Mouse (Mus musculus): Measurements from ENCODE around the gene Khsrp. TPM values are rescaled to one million over a fixed set of nuclear protein-coding genes. Genes with fewer than 3 reads are reported as not detected.

The Khsrp gene
- polyA plus RNA-seq, 1 experiment from 2014 or later: 35.6 TPM

- H3K9me3 ChIP-seq (replicated peaks; ENCODE audit: low read length): no peaks in the 10 kb centered on the region
- H3K27me3 ChIP-seq (ENCODE audit: insufficient read depth, low read length): no peaks in the 10 kb centered on the region
- H3K27ac ChIP-seq: no peak within 1 kb of the TSS
- 82% methylated on average over 8 of the region's 8 CpGs for WGBS
- no peak for DNase-seq (ENCODE audit: low spot score)
- H3K4me1 ChIP-seq (replicated peaks; ENCODE audit: insufficient read depth, low read length): no peaks in the 10 kb centered on the region
- H3K4me3 ChIP-seq (replicated peaks; ENCODE audit: low read depth, low read length): no peak within 1 kb of the TSS
- no peaks in the 10 kb centered on the region for H3K36me3 ChIP-seq (ENCODE audit: insufficient read depth, low read length)
- TF ChIP-seq CTCF (IDR thresholded peaks at IDR 0.05; ENCODE audit: low read depth): no peak
- H3K4me2 ChIP-seq (ENCODE audit: low read length): no peak within 1 kb of the TSS
- no peak for ATAC-seq (replicated peaks; ENCODE audit: low FRiP score, low read depth)
- no peak within 1 kb of the TSS for H3K9ac ChIP-seq (ENCODE audit: low read depth, low read length)
Observed at GRCm38 (mm10) chr17:57041554-57041953, 10.2 kb upstream of the Khsrp start, which contains the start of gene Slc25a41. Slc25a41 (minus strand) TSS chr17:57041654.

GRCm38 (mm10) chr17:57038978-57039377 lies 7.7 kb upstream of the Khsrp start:
- TF ChIP-seq CTCF (IDR thresholded peaks at IDR 0.05; ENCODE audit: low read depth): peak; percentile 43; the same call in 1 of the 2 replicates
- Histone ChIP-seq H3K9ac (ENCODE audit: low read depth, low read length) (no peak overlapping the region), H3K4me1 (replicated peaks; ENCODE audit: insufficient read depth, low read length) (no peaks in the 10 kb centered on the region), H3K27ac (no peak overlapping the region), H3K27me3 (ENCODE audit: insufficient read depth, low read length) (no peaks in the 10 kb centered on the region), H3K4me2 (ENCODE audit: low read length) (no peak overlapping the region), H3K36me3 (ENCODE audit: insufficient read depth, low read length) (no peaks in the 10 kb centered on the region), H3K4me3 (replicated peaks; ENCODE audit: low read depth, low read length) (no peak overlapping the region), H3K9me3 (replicated peaks; ENCODE audit: low read length) (no peaks in the 10 kb centered on the region)
- DNase-seq (ENCODE audit: low spot score): no peak
- ATAC-seq (replicated peaks; ENCODE audit: low FRiP score, low read depth): no peak
- WGBS: 51% methylated on average over 8 of the region's 8 CpGs

- Histone ChIP-seq H3K36me3 (ENCODE audit: insufficient read depth, low read length) (peaks cover 3% of the 10 kb centered on the region; the same call in 1 of the 2 replicates), H3K4me1 (replicated peaks; ENCODE audit: insufficient read depth, low read length) (peaks cover 13% of the 10 kb centered on the region; the same call in 1 of the 2 replicates), H3K27ac (no peak overlapping the region; the same call in 1 of the 2 replicates), H3K4me2 (ENCODE audit: low read length) (no peak overlapping the region), H3K4me3 (replicated peaks; ENCODE audit: low read depth, low read length) (no peak overlapping the region), H3K27me3 (ENCODE audit: insufficient read depth, low read length) (no peaks in the 10 kb centered on the region), H3K9ac (ENCODE audit: low read depth, low read length) (no peak overlapping the region), H3K9me3 (replicated peaks; ENCODE audit: low read length) (no peaks in the 10 kb centered on the region)
- no peak for ATAC-seq (replicated peaks; ENCODE audit: low FRiP score, low read depth)
- no peak for DNase-seq (ENCODE audit: low spot score)
- WGBS: 84% methylated on average over 4 of the region's 4 CpGs
- no peak for TF ChIP-seq CTCF (IDR thresholded peaks at IDR 0.05; ENCODE audit: low read depth)
Observed at GRCm38 (mm10) chr17:57032854-57033253, 1.5 kb upstream of the Khsrp start.

- peak; percentile 98 for ATAC-seq (replicated peaks; ENCODE audit: low FRiP score, low read depth)
- Histone ChIP-seq H3K9me3 (replicated peaks; ENCODE audit: low read length) (no peaks in the 10 kb centered on the region), H3K9ac (ENCODE audit: low read depth, low read length) (peak overlapping the region; percentile 49; the same call in 1 of the 2 replicates), H3K27ac (peak overlapping the region; percentile 76), H3K36me3 (ENCODE audit: insufficient read depth, low read length) (peaks cover 14% of the 10 kb centered on the region; the same call in 1 of the 2 replicates), H3K4me2 (ENCODE audit: low read length) (peak overlapping the region; percentile 46), H3K27me3 (ENCODE audit: insufficient read depth, low read length) (no peaks in the 10 kb centered on the region), H3K4me3 (replicated peaks; ENCODE audit: low read depth, low read length) (peak overlapping the region; percentile 22), H3K4me1 (replicated peaks; ENCODE audit: insufficient read depth, low read length) (peaks cover 13% of the 10 kb centered on the region; the same call in 1 of the 2 replicates)
- WGBS: under 1% methylated on average over 38 of the region's 38 CpGs
- peak; percentile 16; the same call in 1 of the 2 replicates for TF ChIP-seq CTCF (IDR thresholded peaks at IDR 0.05; ENCODE audit: low read depth)
- peak; percentile 100 for DNase-seq (ENCODE audit: low spot score)
Observed at GRCm38 (mm10) chr17:57031661-57032420, 519 bp upstream of the Khsrp start.

- H3K4me1 ChIP-seq (replicated peaks; ENCODE audit: insufficient read depth, low read length): peaks cover 13% of the 10 kb centered on the region; the same call in 1 of the 2 replicates
- H3K4me2 ChIP-seq (ENCODE audit: low read length): peak overlapping the region; percentile 89
- H3K4me3 ChIP-seq (replicated peaks; ENCODE audit: low read depth, low read length): peak overlapping the region; percentile 92
- no peak overlapping the region for H3K27ac ChIP-seq
- ATAC-seq (replicated peaks; ENCODE audit: low FRiP score, low read depth) (no peak), DNase-seq (ENCODE audit: low spot score) (no peak)
- no peaks in the 10 kb centered on the region for H3K27me3 ChIP-seq (ENCODE audit: insufficient read depth, low read length)
- peak overlapping the region; percentile 99 for H3K9ac ChIP-seq (ENCODE audit: low read depth, low read length)
- H3K36me3 ChIP-seq (ENCODE audit: insufficient read depth, low read length): peaks cover 32% of the 10 kb centered on the region
- no peak for TF ChIP-seq CTCF (IDR thresholded peaks at IDR 0.05; ENCODE audit: low read depth)
- 17% methylated on average over 8 of the region's 8 CpGs for WGBS
- H3K9me3 ChIP-seq (replicated peaks; ENCODE audit: low read length): no peaks in the 10 kb centered on the region
Observed at GRCm38 (mm10) chr17:57029691-57030090, 1.6 kb downstream of the Khsrp start.

- Histone ChIP-seq H3K4me1 (replicated peaks; ENCODE audit: insufficient read depth, low read length) (peaks cover 12% of the 10 kb centered on the region; the same call in 1 of the 2 replicates), H3K4me2 (ENCODE audit: low read length) (no peak overlapping the region), H3K9me3 (replicated peaks; ENCODE audit: low read length) (no peaks in the 10 kb centered on the region), H3K4me3 (replicated peaks; ENCODE audit: low read depth, low read length) (no peak overlapping the region), H3K36me3 (ENCODE audit: insufficient read depth, low read length) (peaks cover 54% of the 10 kb centered on the region), H3K9ac (ENCODE audit: low read depth, low read length) (no peak overlapping the region), H3K27me3 (ENCODE audit: insufficient read depth, low read length) (no peaks in the 10 kb centered on the region), H3K27ac (no peak overlapping the region)
- ATAC-seq (replicated peaks; ENCODE audit: low FRiP score, low read depth) (no peak), DNase-seq (ENCODE audit: low spot score) (no peak)
- TF ChIP-seq CTCF (IDR thresholded peaks at IDR 0.05; ENCODE audit: low read depth): no peak
- WGBS: 89% methylated on average over 4 of the region's 4 CpGs
Observed at GRCm38 (mm10) chr17:57027471-57027870, 3.9 kb downstream of the Khsrp start.
